Mouse (Mus musculus): Measurements from ENCODE around the gene Myo15b. TPM values are rescaled to one million over a fixed set of nuclear protein-coding genes. Genes with fewer than 3 reads are reported as not detected.

Myo15b gene
- polyA plus RNA-seq, 1 experiment = not detected

- no peaks in the 10 kb centered on the region for H3K79me3 ChIP-seq (ENCODE audit: low read depth)
- no peak overlapping the region for H3ac ChIP-seq (ENCODE audit: control insufficient read depth, insufficient read length, low read depth)
- H3K36me3 ChIP-seq (ENCODE audit: control insufficient read depth, insufficient read depth) = no peaks in the 10 kb centered on the region
- no peaks in the 10 kb centered on the region for H3K79me2 ChIP-seq (ENCODE audit: control insufficient read depth, insufficient read depth)
- H3K4me3 ChIP-seq (ENCODE audit: insufficient read depth, poor library complexity, severe bottlenecking) = no peak overlapping the region
- peaks cover 93% of the 10 kb centered on the region for H3K27me3 ChIP-seq (ENCODE audit: control insufficient read depth, insufficient read depth, insufficient read length)
- TF ChIP-seq MYOD1 (IDR thresholded peaks at IDR 0.05; ENCODE audit: control insufficient read depth, insufficient read length, low read depth) (no peak), MYOG (IDR thresholded peaks at IDR 0.05; ENCODE audit: control insufficient read depth, extremely low read depth, insufficient read length) (no peak), CTCF (IDR thresholded peaks at IDR 0.05; ENCODE audit: control insufficient read depth, insufficient read depth, insufficient read length) (no peak), USF1 (IDR thresholded peaks at IDR 0.05; ENCODE audit: low read depth) (no peak), CEBPB (IDR thresholded peaks at IDR 0.05; ENCODE audit: low read depth) (no peak), MAX (IDR thresholded peaks at IDR 0.05) (no peak)
Observed at GRCm38 (mm10) chr11:115832523-115832922, 25.7 kb upstream of the Myo15b start.

- Histone ChIP-seq H3K36me3 (ENCODE audit: control insufficient read depth, insufficient read depth) (no peaks in the 10 kb centered on the region), H3K79me2 (ENCODE audit: control insufficient read depth, insufficient read depth) (no peaks in the 10 kb centered on the region), H3ac (ENCODE audit: control insufficient read depth, insufficient read length, low read depth) (no peak overlapping the region), H3K4me3 (ENCODE audit: insufficient read depth, poor library complexity, severe bottlenecking) (no peak overlapping the region), H3K79me3 (ENCODE audit: low read depth) (no peaks in the 10 kb centered on the region), H3K27me3 (ENCODE audit: control insufficient read depth, insufficient read depth, insufficient read length) (peaks cover 93% of the 10 kb centered on the region)
- TF ChIP-seq MYOD1 (IDR thresholded peaks at IDR 0.05; ENCODE audit: control insufficient read depth, insufficient read length, low read depth) = no peak
- no peak for TF ChIP-seq MYOG (IDR thresholded peaks at IDR 0.05; ENCODE audit: control insufficient read depth, extremely low read depth, insufficient read length)
- TF ChIP-seq CTCF (IDR thresholded peaks at IDR 0.05; ENCODE audit: control insufficient read depth, insufficient read depth, insufficient read length) = no peak
- no peak for TF ChIP-seq CEBPB (IDR thresholded peaks at IDR 0.05; ENCODE audit: low read depth)
- TF ChIP-seq FOSL1 (IDR thresholded peaks at IDR 0.05; ENCODE audit: insufficient read depth, low read length, poor library complexity, severe bottlenecking) = no peak
- no peak for TF ChIP-seq MAX (IDR thresholded peaks at IDR 0.05)
Observed at GRCm38 (mm10) chr11:115833021-115833513, 25.1 kb upstream of the Myo15b start.

GRCm38 (mm10) chr11:115834033-115834432, 24.2 kb upstream of the Myo15b start:
- Histone ChIP-seq H3K27me3 (ENCODE audit: control insufficient read depth, insufficient read depth, insufficient read length) (peaks cover 90% of the 10 kb centered on the region), H3K36me3 (ENCODE audit: control insufficient read depth, insufficient read depth) (no peaks in the 10 kb centered on the region), H3K79me3 (ENCODE audit: low read depth) (no peaks in the 10 kb centered on the region), H3K79me2 (ENCODE audit: control insufficient read depth, insufficient read depth) (no peaks in the 10 kb centered on the region), H3K4me3 (ENCODE audit: insufficient read depth, poor library complexity, severe bottlenecking) (no peak overlapping the region), H3ac (ENCODE audit: control insufficient read depth, insufficient read length, low read depth) (no peak overlapping the region)
- TF ChIP-seq USF1 (IDR thresholded peaks at IDR 0.05; ENCODE audit: low read depth) (no peak), FOSL1 (IDR thresholded peaks at IDR 0.05; ENCODE audit: insufficient read depth, low read length, poor library complexity, severe bottlenecking) (no peak), MYOG (IDR thresholded peaks at IDR 0.05; ENCODE audit: control insufficient read depth, extremely low read depth, insufficient read length) (no peak), MAX (IDR thresholded peaks at IDR 0.05) (no peak), CTCF (IDR thresholded peaks at IDR 0.05; ENCODE audit: control insufficient read depth, insufficient read depth, insufficient read length) (no peak), CEBPB (IDR thresholded peaks at IDR 0.05; ENCODE audit: low read depth) (no peak)

GRCm38 (mm10) chr11:115836656-115837395, 21.4 kb upstream of the Myo15b start:
- no peaks in the 10 kb centered on the region for H3K36me3 ChIP-seq (ENCODE audit: control insufficient read depth, insufficient read depth)
- no peak overlapping the region for H3K4me3 ChIP-seq (ENCODE audit: insufficient read depth, poor library complexity, severe bottlenecking)
- H3K79me3 ChIP-seq (ENCODE audit: low read depth) = no peaks in the 10 kb centered on the region
- H3ac ChIP-seq (ENCODE audit: control insufficient read depth, insufficient read length, low read depth) = no peak overlapping the region
- H3K27me3 ChIP-seq (ENCODE audit: control insufficient read depth, insufficient read depth, insufficient read length) = peaks cover 77% of the 10 kb centered on the region
- no peak for TF ChIP-seq FOSL1 (IDR thresholded peaks at IDR 0.05; ENCODE audit: insufficient read depth, low read length, poor library complexity, severe bottlenecking)
- no peaks in the 10 kb centered on the region for H3K79me2 ChIP-seq (ENCODE audit: control insufficient read depth, insufficient read depth)

GRCm38 (mm10) chr11:115837606-115838345, 20.4 kb upstream of the Myo15b start:
- Histone ChIP-seq H3K27me3 (ENCODE audit: control insufficient read depth, insufficient read depth, insufficient read length) (peaks cover 75% of the 10 kb centered on the region), H3K79me2 (ENCODE audit: control insufficient read depth, insufficient read depth) (no peaks in the 10 kb centered on the region), H3ac (ENCODE audit: control insufficient read depth, insufficient read length, low read depth) (no peak overlapping the region), H3K4me3 (ENCODE audit: insufficient read depth, poor library complexity, severe bottlenecking) (no peak overlapping the region), H3K79me3 (ENCODE audit: low read depth) (no peaks in the 10 kb centered on the region), H3K36me3 (ENCODE audit: control insufficient read depth, insufficient read depth) (no peaks in the 10 kb centered on the region)
- TF ChIP-seq MAX (IDR thresholded peaks at IDR 0.05) = no peak
- TF ChIP-seq FOSL1 (IDR thresholded peaks at IDR 0.05; ENCODE audit: insufficient read depth, low read length, poor library complexity, severe bottlenecking) = no peak
- TF ChIP-seq CTCF (IDR thresholded peaks at IDR 0.05; ENCODE audit: control insufficient read depth, insufficient read depth, insufficient read length) = no peak
- no peak for TF ChIP-seq MYOD1 (IDR thresholded peaks at IDR 0.05; ENCODE audit: control insufficient read depth, insufficient read length, low read depth)
- no peak for TF ChIP-seq USF1 (IDR thresholded peaks at IDR 0.05; ENCODE audit: low read depth)
- TF ChIP-seq CEBPB (IDR thresholded peaks at IDR 0.05; ENCODE audit: low read depth) = no peak
- no peak for TF ChIP-seq MYOG (IDR thresholded peaks at IDR 0.05; ENCODE audit: control insufficient read depth, extremely low read depth, insufficient read length)

Measured in C2C12 (cell line).